Mouse (Mus musculus): ENCODE data around the gene Carns1. TPM values are rescaled to one million over a fixed set of nuclear protein-coding genes. Genes with fewer than 3 reads are reported as not detected.

Gene Carns1
- polyA plus RNA-seq, 1 experiment from 2014 or later = 2.6 TPM

DNA sequence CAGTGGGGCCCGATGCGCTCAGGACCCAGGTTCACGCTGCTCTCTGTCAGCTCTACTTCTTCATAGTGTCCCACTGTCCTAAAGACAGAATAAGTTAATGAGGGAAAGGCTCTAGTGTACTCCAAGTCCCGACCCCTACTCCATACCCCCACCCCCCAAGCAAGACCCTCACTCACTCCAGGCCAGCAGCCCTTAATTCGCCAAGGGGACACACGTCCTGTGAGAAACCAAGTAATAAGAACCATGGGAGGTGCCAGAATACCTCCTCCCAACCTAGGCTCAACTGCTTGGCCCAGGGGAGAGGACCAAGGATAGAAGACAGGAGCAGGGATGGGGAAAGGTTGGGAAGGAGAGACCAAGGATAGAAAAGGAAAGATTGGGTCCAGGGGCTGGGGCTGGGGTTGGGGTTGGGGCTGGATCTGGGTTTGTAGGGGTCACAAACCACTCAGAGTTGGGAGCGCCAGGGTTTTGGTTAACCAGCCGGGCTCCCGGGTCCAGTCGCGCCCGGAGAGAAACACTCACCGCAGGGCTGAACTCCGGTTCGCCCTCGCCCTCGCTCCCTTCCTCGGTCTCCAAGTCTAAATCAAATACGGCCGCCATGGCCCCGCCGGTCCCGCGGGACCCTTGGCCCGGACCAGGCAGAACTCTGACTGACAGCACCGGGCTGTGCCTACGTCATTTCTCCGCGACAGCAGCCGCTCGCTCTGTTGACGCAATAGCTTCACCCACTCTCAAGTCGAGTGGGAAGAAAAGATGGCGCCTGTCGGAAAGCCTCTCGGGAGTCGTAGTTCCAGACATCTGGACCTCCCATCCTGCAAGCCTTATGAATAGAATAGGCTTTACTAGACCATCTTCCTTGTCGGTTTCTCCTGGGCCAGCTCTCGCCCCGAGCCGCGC is 12.4 kb downstream of the Carns1 start, which contains the start of gene Rps6kb2:
Gene Rps6kb2 (minus strand): TSS at position 709 of the 897 bp plus-strand sequence.
- H3K27me3 ChIP-seq (replicated peaks; ENCODE audit: insufficient read depth, low read length) = no peaks in the 10 kb centered on the region
- H3K4me2 ChIP-seq (replicated peaks; ENCODE audit: low read depth, low read length) = peak within 1 kb of the TSS; percentile 83
- no peaks in the 10 kb centered on the region for H3K9me3 ChIP-seq (ENCODE audit: low read length)
- H3K36me3 ChIP-seq (ENCODE audit: insufficient read depth, low read length) = peaks cover 16% of the 10 kb centered on the region; the same call in 1 of the 2 replicates
- no peaks in the 10 kb centered on the region for H3K4me1 ChIP-seq (ENCODE audit: insufficient read depth, low read depth, low read length)
- peak; percentile 93 for ATAC-seq
- TF ChIP-seq CTCF (IDR thresholded peaks at IDR 0.05) = no peak
- no peak for TF ChIP-seq EP300 (IDR thresholded peaks at IDR 0.05)
- peak within 1 kb of the TSS; percentile 67 for H3K4me3 ChIP-seq (ENCODE audit: low read depth, low read length)
- no peak within 1 kb of the TSS for H3K27ac ChIP-seq (ENCODE audit: low read length)
- H3K9ac ChIP-seq (replicated peaks; ENCODE audit: low read depth) = peak within 1 kb of the TSS; percentile 69
- WGBS = 7% methylated on average over 42 of the region's 42 CpGs
- peak; percentile 98 for DNase-seq (ENCODE audit: low spot score)

DNA sequence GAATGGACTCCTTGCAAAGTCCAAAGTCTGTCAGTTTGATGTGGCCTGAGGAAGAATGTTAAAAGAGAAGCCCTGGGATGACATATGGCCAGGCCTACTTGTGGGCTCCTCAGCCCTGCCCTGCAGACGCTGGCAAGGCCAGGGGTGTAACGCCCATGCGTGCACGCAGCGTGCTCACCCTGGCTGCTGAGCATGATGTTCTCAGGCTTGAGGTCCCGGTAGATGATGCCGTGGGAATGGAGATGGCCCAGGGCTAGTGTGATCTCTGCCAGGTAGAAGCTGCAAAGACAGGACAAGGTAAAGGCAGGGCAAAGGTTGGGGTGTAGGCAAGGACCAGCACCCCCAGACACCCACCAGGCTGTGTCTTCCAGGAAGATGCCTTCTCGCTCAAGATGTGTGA is 16.2 kb downstream of the Carns1 start:
- Histone ChIP-seq H3K36me3 (ENCODE audit: insufficient read depth, low read length) (peaks cover 27% of the 10 kb centered on the region; the same call in 1 of the 2 replicates), H3K4me2 (replicated peaks; ENCODE audit: low read depth, low read length) (no peak overlapping the region), H3K27me3 (replicated peaks; ENCODE audit: insufficient read depth, low read length) (no peaks in the 10 kb centered on the region), H3K9me3 (ENCODE audit: low read length) (no peaks in the 10 kb centered on the region), H3K4me1 (ENCODE audit: insufficient read depth, low read depth, low read length) (no peaks in the 10 kb centered on the region), H3K4me3 (ENCODE audit: low read depth, low read length) (no peak overlapping the region), H3K9ac (replicated peaks; ENCODE audit: low read depth) (no peak overlapping the region), H3K27ac (ENCODE audit: low read length) (no peak overlapping the region)
- DNase-seq (ENCODE audit: low spot score) = no peak
- 94% methylated on average over 8 of the region's 8 CpGs for WGBS
- ATAC-seq = no peak
- TF ChIP-seq CTCF (IDR thresholded peaks at IDR 0.05) (no peak), EP300 (IDR thresholded peaks at IDR 0.05) (no peak)

GRCm38 (mm10) chr19:4156771-4157170 is 18.5 kb downstream of the Carns1 start:
- Histone ChIP-seq H3K4me2 (replicated peaks; ENCODE audit: low read depth, low read length) (no peak overlapping the region), H3K27me3 (replicated peaks; ENCODE audit: insufficient read depth, low read length) (no peaks in the 10 kb centered on the region), H3K9me3 (ENCODE audit: low read length) (no peaks in the 10 kb centered on the region), H3K4me1 (ENCODE audit: insufficient read depth, low read depth, low read length) (no peaks in the 10 kb centered on the region), H3K9ac (replicated peaks; ENCODE audit: low read depth) (no peak overlapping the region), H3K4me3 (ENCODE audit: low read depth, low read length) (no peak overlapping the region), H3K27ac (ENCODE audit: low read length) (no peak overlapping the region), H3K36me3 (ENCODE audit: insufficient read depth, low read length) (peaks cover 30% of the 10 kb centered on the region; the same call in 1 of the 2 replicates)
- ATAC-seq = no peak
- no peak for DNase-seq (ENCODE audit: low spot score)
- WGBS = 90% methylated on average over 12 of the region's 12 CpGs
- TF ChIP-seq EP300 (IDR thresholded peaks at IDR 0.05) (no peak), CTCF (IDR thresholded peaks at IDR 0.05) (no peak)

DNA sequence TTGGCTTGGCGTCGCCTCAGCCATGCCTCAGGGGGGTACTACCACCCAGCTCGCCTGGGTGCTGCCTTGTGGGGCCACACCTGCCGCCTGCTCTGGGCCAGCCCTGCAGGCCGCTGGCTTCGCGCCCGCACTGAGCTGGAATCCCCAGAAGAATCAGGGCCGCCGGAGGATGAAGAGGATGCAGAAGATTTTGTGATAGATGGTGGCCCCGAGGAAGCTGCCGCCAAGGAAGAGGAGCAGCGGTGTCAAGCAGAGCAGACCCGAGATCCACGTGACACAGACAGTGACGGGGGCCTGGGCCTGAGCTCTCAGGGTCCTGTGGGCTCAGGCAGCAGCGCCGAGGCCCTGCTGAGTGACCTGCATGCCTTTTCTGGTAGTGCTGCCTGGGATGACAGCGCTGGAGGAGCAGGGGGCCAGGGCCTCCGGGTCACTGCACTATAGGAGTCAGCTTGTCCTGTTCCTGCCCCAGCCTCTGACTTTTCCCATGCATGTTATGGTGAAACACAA is 19.2 kb downstream of the Carns1 start:
- H3K9ac ChIP-seq (replicated peaks; ENCODE audit: low read depth) = no peak overlapping the region
- ATAC-seq (no peak), DNase-seq (ENCODE audit: low spot score) (no peak)
- H3K4me3 ChIP-seq (ENCODE audit: low read depth, low read length) = no peak overlapping the region
- WGBS = 79% methylated on average over 18 of the region's 20 CpGs
- H3K4me2 ChIP-seq (replicated peaks; ENCODE audit: low read depth, low read length) = no peak overlapping the region
- TF ChIP-seq CTCF (IDR thresholded peaks at IDR 0.05) (no peak), EP300 (IDR thresholded peaks at IDR 0.05) (no peak)
- H3K9me3 ChIP-seq (ENCODE audit: low read length) = no peaks in the 10 kb centered on the region
- H3K27me3 ChIP-seq (replicated peaks; ENCODE audit: insufficient read depth, low read length) = no peaks in the 10 kb centered on the region
- H3K27ac ChIP-seq (ENCODE audit: low read length) = no peak overlapping the region
- peaks cover 29% of the 10 kb centered on the region; the same call in 1 of the 2 replicates for H3K36me3 ChIP-seq (ENCODE audit: insufficient read depth, low read length)
- H3K4me1 ChIP-seq (ENCODE audit: insufficient read depth, low read depth, low read length) = no peaks in the 10 kb centered on the region

DNA sequence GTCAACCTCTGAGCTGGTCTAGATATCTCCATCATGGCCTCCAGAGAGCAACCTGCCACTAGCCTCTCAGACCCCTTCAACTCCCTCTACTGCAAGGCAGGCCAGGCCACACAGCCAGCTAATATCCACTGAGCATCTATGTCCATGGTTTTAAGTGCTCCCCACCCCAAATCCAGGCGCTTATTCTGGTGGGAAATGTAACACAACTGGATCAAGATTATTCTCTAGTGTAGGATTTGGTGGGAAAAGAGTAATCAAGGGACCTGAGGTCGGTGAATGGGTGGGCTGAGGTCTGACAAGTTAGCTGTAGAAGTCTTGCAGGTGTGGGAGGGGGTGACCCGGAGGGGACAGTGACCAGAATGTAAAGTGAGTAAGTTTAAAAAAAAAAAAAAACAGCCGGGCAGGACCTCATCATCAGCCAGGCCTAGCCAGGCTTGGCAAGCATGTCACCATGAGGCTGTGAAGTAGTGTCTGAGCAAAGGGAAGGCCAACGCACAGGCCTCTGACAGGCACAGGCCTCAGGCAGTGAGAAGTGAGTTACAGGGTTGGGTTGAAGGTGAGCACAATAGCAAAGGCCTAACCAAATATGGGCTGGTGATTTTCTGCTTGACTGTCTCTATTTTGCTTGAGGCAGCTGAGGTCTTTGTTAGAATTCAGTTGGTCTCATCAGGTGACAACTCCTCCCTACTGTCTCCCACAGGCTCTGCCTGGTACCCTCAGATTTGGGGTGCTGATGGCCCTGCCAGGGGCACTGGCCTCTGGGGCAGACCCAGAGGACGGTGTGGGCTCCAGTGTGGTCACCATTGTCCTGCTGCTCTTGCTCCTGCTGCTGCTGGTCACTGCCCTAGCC is 19.8 kb downstream of the Carns1 start:
- 74% methylated on average over 6 of the region's 6 CpGs for WGBS
- Histone ChIP-seq H3K9me3 (ENCODE audit: low read length) (no peaks in the 10 kb centered on the region), H3K9ac (replicated peaks; ENCODE audit: low read depth) (no peak overlapping the region), H3K4me1 (ENCODE audit: insufficient read depth, low read depth, low read length) (no peaks in the 10 kb centered on the region), H3K27ac (ENCODE audit: low read length) (no peak overlapping the region), H3K4me3 (ENCODE audit: low read depth, low read length) (no peak overlapping the region), H3K27me3 (replicated peaks; ENCODE audit: insufficient read depth, low read length) (no peaks in the 10 kb centered on the region), H3K4me2 (replicated peaks; ENCODE audit: low read depth, low read length) (no peak overlapping the region), H3K36me3 (ENCODE audit: insufficient read depth, low read length) (peaks cover 25% of the 10 kb centered on the region)
- ATAC-seq = no peak
- no peak for DNase-seq (ENCODE audit: low spot score)
- TF ChIP-seq EP300 (IDR thresholded peaks at IDR 0.05) (no peak), CTCF (IDR thresholded peaks at IDR 0.05) (no peak)
